Mouse (Mus musculus): Measurements from ENCODE around the gene Padi4. TPM values are rescaled to one million over a fixed set of nuclear protein-coding genes. Genes with fewer than 3 reads are reported as not detected.
A peak's percentile ranks its signal among the peaks of the same experiment; 100 is the strongest.

Gene Padi4
- polyA plus RNA-seq, 1 experiment = 0.35 TPM

- no peaks in the 10 kb centered on the region for H3K4me1 ChIP-seq (ENCODE audit: control insufficient read depth, insufficient read depth, insufficient read length, low read length)
- no peak overlapping the region for H3K4me3 ChIP-seq (ENCODE audit: low read depth, low read length)
- WGBS = 68% methylated on average over 3 of the region's 3 CpGs
- H3K27ac ChIP-seq (ENCODE audit: insufficient read depth, low read depth, low read length) = no peak overlapping the region
- TF ChIP-seq POLR2A (IDR thresholded peaks at IDR 0.05; ENCODE audit: low read depth, low read length) = no peak
- no peak for TF ChIP-seq CTCF (IDR thresholded peaks at IDR 0.05; ENCODE audit: extremely low read depth, insufficient read length, insufficient replicate concordance, low read depth, low read length)
- H3K36me3 ChIP-seq (ENCODE audit: control insufficient read depth, insufficient read depth, low read length) = no peaks in the 10 kb centered on the region
- H3K27me3 ChIP-seq (ENCODE audit: control insufficient read depth, insufficient read depth, low read length) = 0 out of 2 replicates have a peak, but pooled peaks cover 2% of the 10 kb centered on the region
Observed at GRCm38 (mm10) chr4:140796786-140797185, 22.8 kb upstream of the Padi4 start.

GRCm38 (mm10) chr4:140794678-140795077 is 20.6 kb upstream of the Padi4 start:
- WGBS = 87% methylated on average over 9 of the region's 9 CpGs

DNA sequence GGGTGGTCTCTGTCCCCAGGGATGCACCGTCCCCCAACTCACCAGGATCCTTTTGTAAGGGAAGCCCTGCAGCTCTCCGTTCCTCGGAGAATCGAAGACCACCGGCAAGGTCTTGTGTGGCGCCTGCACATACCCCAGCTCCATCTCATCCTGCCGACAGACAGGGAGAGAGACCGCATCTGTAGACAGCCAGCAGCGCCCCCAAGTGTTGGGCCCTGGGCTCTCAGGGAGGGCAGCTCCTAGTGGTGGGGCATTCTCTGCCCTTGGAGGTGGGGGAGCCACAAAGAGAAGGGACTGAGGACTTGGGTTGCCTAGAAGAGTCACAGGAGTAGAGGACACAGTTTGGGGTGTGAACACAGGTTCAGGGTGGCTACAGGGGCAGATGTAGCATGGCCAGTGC is 19.8 kb upstream of the Padi4 start:
- no peak overlapping the region for H3K27ac ChIP-seq (ENCODE audit: insufficient read depth, low read depth, low read length)
- no peaks in the 10 kb centered on the region for H3K4me1 ChIP-seq (ENCODE audit: control insufficient read depth, insufficient read depth, insufficient read length, low read length)
- H3K27me3 ChIP-seq (ENCODE audit: control insufficient read depth, insufficient read depth, low read length) = no peaks in the 10 kb centered on the region
- TF ChIP-seq POLR2A (IDR thresholded peaks at IDR 0.05; ENCODE audit: low read depth, low read length) (no peak), CTCF (IDR thresholded peaks at IDR 0.05; ENCODE audit: extremely low read depth, insufficient read length, insufficient replicate concordance, low read depth, low read length) (no peak)
- H3K4me3 ChIP-seq (ENCODE audit: low read depth, low read length) = no peak overlapping the region
- H3K36me3 ChIP-seq (ENCODE audit: control insufficient read depth, insufficient read depth, low read length) = no peaks in the 10 kb centered on the region
- WGBS = 70% methylated on average over 9 of the region's 9 CpGs

More at GRCm38 (mm10) chr4:140794678-140795077, 20.6 kb upstream of the Padi4 start:
- H3K4me3 ChIP-seq (ENCODE audit: low read depth, low read length) = no peak overlapping the region
- no peaks in the 10 kb centered on the region for H3K4me1 ChIP-seq (ENCODE audit: control insufficient read depth, insufficient read depth, insufficient read length, low read length)
- TF ChIP-seq POLR2A (IDR thresholded peaks at IDR 0.05; ENCODE audit: low read depth, low read length) (no peak), CTCF (IDR thresholded peaks at IDR 0.05; ENCODE audit: extremely low read depth, insufficient read length, insufficient replicate concordance, low read depth, low read length) (no peak)
- 0 out of 2 replicates have a peak, but pooled peaks cover 2% of the 10 kb centered on the region for H3K27me3 ChIP-seq (ENCODE audit: control insufficient read depth, insufficient read depth, low read length)
- no peak overlapping the region for H3K27ac ChIP-seq (ENCODE audit: insufficient read depth, low read depth, low read length)
- H3K36me3 ChIP-seq (ENCODE audit: control insufficient read depth, insufficient read depth, low read length) = no peaks in the 10 kb centered on the region

GRCm38 (mm10) chr4:140792584-140792983 is 18.5 kb upstream of the Padi4 start:
- 46% methylated on average over 7 of the region's 7 CpGs for WGBS

GRCm38 (mm10) chr4:140791071-140791470 is 17.0 kb upstream of the Padi4 start:
- Histone ChIP-seq H3K27me3 (ENCODE audit: control insufficient read depth, insufficient read depth, low read length) (no peaks in the 10 kb centered on the region), H3K27ac (ENCODE audit: insufficient read depth, low read depth, low read length) (no peak overlapping the region), H3K4me3 (ENCODE audit: low read depth, low read length) (no peak overlapping the region), H3K4me1 (ENCODE audit: control insufficient read depth, insufficient read depth, insufficient read length, low read length) (no peaks in the 10 kb centered on the region), H3K36me3 (ENCODE audit: control insufficient read depth, insufficient read depth, low read length) (no peaks in the 10 kb centered on the region)
- TF ChIP-seq POLR2A (IDR thresholded peaks at IDR 0.05; ENCODE audit: low read depth, low read length) (no peak), CTCF (IDR thresholded peaks at IDR 0.05; ENCODE audit: extremely low read depth, insufficient read length, insufficient replicate concordance, low read depth, low read length) (no peak)
- WGBS = 82% methylated on average over 16 of the region's 16 CpGs

More at GRCm38 (mm10) chr4:140792584-140792983, 18.5 kb upstream of the Padi4 start:
- Histone ChIP-seq H3K36me3 (ENCODE audit: control insufficient read depth, insufficient read depth, low read length) (no peaks in the 10 kb centered on the region), H3K27ac (ENCODE audit: insufficient read depth, low read depth, low read length) (no peak overlapping the region), H3K4me3 (ENCODE audit: low read depth, low read length) (no peak overlapping the region), H3K27me3 (ENCODE audit: control insufficient read depth, insufficient read depth, low read length) (no peaks in the 10 kb centered on the region), H3K4me1 (ENCODE audit: control insufficient read depth, insufficient read depth, insufficient read length, low read length) (no peaks in the 10 kb centered on the region)
- TF ChIP-seq CTCF (IDR thresholded peaks at IDR 0.05; ENCODE audit: extremely low read depth, insufficient read length, insufficient replicate concordance, low read depth, low read length) (no peak), POLR2A (IDR thresholded peaks at IDR 0.05; ENCODE audit: low read depth, low read length) (no peak)

- Histone ChIP-seq H3K36me3 (ENCODE audit: control insufficient read depth, insufficient read depth, low read length) (no peaks in the 10 kb centered on the region), H3K4me1 (ENCODE audit: control insufficient read depth, insufficient read depth, insufficient read length, low read length) (no peaks in the 10 kb centered on the region), H3K4me3 (ENCODE audit: low read depth, low read length) (no peak overlapping the region), H3K27ac (ENCODE audit: insufficient read depth, low read depth, low read length) (no peak overlapping the region), H3K27me3 (ENCODE audit: control insufficient read depth, insufficient read depth, low read length) (no peaks in the 10 kb centered on the region)
- 79% methylated on average over 4 of the region's 4 CpGs for WGBS
- TF ChIP-seq CTCF (IDR thresholded peaks at IDR 0.05; ENCODE audit: extremely low read depth, insufficient read length, insufficient replicate concordance, low read depth, low read length) = no peak
- no peak for TF ChIP-seq POLR2A (IDR thresholded peaks at IDR 0.05; ENCODE audit: low read depth, low read length)
Observed at GRCm38 (mm10) chr4:140789983-140790382, 15.9 kb upstream of the Padi4 start.

GRCm38 (mm10) chr4:140788983-140789382 is 14.9 kb upstream of the Padi4 start:
- no peaks in the 10 kb centered on the region for H3K36me3 ChIP-seq (ENCODE audit: control insufficient read depth, insufficient read depth, low read length)
- WGBS = 55% methylated on average over 6 of the region's 6 CpGs
- TF ChIP-seq POLR2A (IDR thresholded peaks at IDR 0.05; ENCODE audit: low read depth, low read length) = no peak
- peak; percentile 73; the same call in 1 of the 2 replicates for TF ChIP-seq CTCF (IDR thresholded peaks at IDR 0.05; ENCODE audit: extremely low read depth, insufficient read length, insufficient replicate concordance, low read depth, low read length)
- H3K27me3 ChIP-seq (ENCODE audit: control insufficient read depth, insufficient read depth, low read length) = no peaks in the 10 kb centered on the region
- no peak overlapping the region for H3K4me3 ChIP-seq (ENCODE audit: low read depth, low read length)
- no peaks in the 10 kb centered on the region for H3K4me1 ChIP-seq (ENCODE audit: control insufficient read depth, insufficient read depth, insufficient read length, low read length)
- no peak overlapping the region for H3K27ac ChIP-seq (ENCODE audit: insufficient read depth, low read depth, low read length)
